Mouse (Mus musculus): Measurements from ENCODE around the gene Hhat. TPM values are rescaled to one million over a fixed set of nuclear protein-coding genes. Genes with fewer than 3 reads are reported as not detected.

Gene Hhat
- polyA plus RNA-seq, 1 experiment = 4.0 TPM

GRCm38 (mm10) chr1:192800338-192800737, 29.3 kb upstream of the Hhat start:
- Histone ChIP-seq H3K27me3 (ENCODE audit: control insufficient read depth, insufficient read depth, low read length) (no peaks in the 10 kb centered on the region), H3K36me3 (ENCODE audit: control insufficient read depth, insufficient read depth, low read length) (no peaks in the 10 kb centered on the region), H3K4me3 (ENCODE audit: control insufficient read depth, low read depth, low read length) (no peak overlapping the region), H3K27ac (ENCODE audit: control insufficient read depth, insufficient read depth, low read depth, low read length) (no peak overlapping the region), H3K4me1 (ENCODE audit: control insufficient read depth, insufficient read depth, low read length) (peaks cover 5% of the 10 kb centered on the region; the same call in 1 of the 2 replicates)
- TF ChIP-seq CTCF (IDR thresholded peaks at IDR 0.05; ENCODE audit: control insufficient read depth, insufficient read depth, insufficient replicate concordance, low read depth, low read length) = no peak
- no peak for TF ChIP-seq POLR2A (IDR thresholded peaks at IDR 0.05; ENCODE audit: control insufficient read depth, low read depth, low read length)

DNA sequence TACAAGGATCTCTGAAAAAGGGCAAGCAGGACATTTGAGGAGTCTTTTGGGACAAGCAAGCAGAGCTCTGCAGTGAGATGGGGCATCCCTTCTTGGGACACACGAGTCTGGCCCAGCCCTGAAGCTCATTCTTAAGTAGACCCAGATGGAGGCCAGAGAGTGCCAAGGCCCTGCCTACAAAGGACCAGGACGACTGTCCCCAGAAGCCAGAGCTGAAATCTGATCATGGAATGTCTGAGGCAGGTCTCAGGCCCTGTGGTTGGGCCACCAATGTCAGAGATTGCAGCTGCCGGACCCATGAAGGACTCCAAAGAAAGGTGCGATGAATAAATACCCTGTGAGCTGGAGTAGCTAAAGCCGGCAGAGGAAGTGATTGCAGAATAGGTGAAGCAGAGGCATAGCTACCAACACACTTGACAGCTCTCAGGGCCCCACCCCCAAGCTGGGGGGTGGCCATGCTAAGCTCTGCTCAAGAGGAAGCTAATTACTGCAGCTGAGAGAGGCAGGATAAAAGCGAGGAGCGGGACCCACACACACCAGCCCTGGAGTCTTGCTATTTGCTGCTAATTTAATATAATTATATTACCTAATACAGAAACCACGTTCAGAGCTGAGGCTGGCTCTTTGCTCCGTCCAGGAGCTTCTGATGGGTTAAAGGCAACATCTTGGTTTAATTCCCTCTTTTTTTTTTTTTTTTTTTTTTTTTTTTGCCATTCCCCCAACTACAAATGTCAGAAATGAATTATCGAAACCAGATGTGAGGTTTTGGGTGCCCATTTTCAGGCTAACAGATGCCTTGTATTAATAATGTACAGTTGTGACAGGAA, 28.4 kb upstream of the Hhat start:
- TF ChIP-seq POLR2A (IDR thresholded peaks at IDR 0.05; ENCODE audit: control insufficient read depth, low read depth, low read length) (no peak), CTCF (IDR thresholded peaks at IDR 0.05; ENCODE audit: control insufficient read depth, insufficient read depth, insufficient replicate concordance, low read depth, low read length) (no peak)
- H3K4me3 ChIP-seq (ENCODE audit: control insufficient read depth, low read depth, low read length) = no peak overlapping the region
- H3K4me1 ChIP-seq (ENCODE audit: control insufficient read depth, insufficient read depth, low read length) = peaks cover 8% of the 10 kb centered on the region
- H3K27ac ChIP-seq (ENCODE audit: control insufficient read depth, insufficient read depth, low read depth, low read length) = no peak overlapping the region
- H3K27me3 ChIP-seq (ENCODE audit: control insufficient read depth, insufficient read depth, low read length) = no peaks in the 10 kb centered on the region
- H3K36me3 ChIP-seq (ENCODE audit: control insufficient read depth, insufficient read depth, low read length) = no peaks in the 10 kb centered on the region

GRCm38 (mm10) chr1:192798212-192799164, 27.5 kb upstream of the Hhat start:
- Histone ChIP-seq H3K4me1 (ENCODE audit: control insufficient read depth, insufficient read depth, low read length) (peaks cover 8% of the 10 kb centered on the region), H3K4me3 (ENCODE audit: control insufficient read depth, low read depth, low read length) (no peak overlapping the region), H3K36me3 (ENCODE audit: control insufficient read depth, insufficient read depth, low read length) (no peaks in the 10 kb centered on the region), H3K27me3 (ENCODE audit: control insufficient read depth, insufficient read depth, low read length) (no peaks in the 10 kb centered on the region), H3K27ac (ENCODE audit: control insufficient read depth, insufficient read depth, low read depth, low read length) (no peak overlapping the region)
- TF ChIP-seq POLR2A (IDR thresholded peaks at IDR 0.05; ENCODE audit: control insufficient read depth, low read depth, low read length) (no peak), CTCF (IDR thresholded peaks at IDR 0.05; ENCODE audit: control insufficient read depth, insufficient read depth, insufficient replicate concordance, low read depth, low read length) (no peak)

GRCm38 (mm10) chr1:192797011-192797274, 25.9 kb upstream of the Hhat start:
- Histone ChIP-seq H3K36me3 (ENCODE audit: control insufficient read depth, insufficient read depth, low read length) (no peaks in the 10 kb centered on the region), H3K4me3 (ENCODE audit: control insufficient read depth, low read depth, low read length) (no peak overlapping the region), H3K4me1 (ENCODE audit: control insufficient read depth, insufficient read depth, low read length) (peaks cover 8% of the 10 kb centered on the region), H3K27me3 (ENCODE audit: control insufficient read depth, insufficient read depth, low read length) (no peaks in the 10 kb centered on the region), H3K27ac (ENCODE audit: control insufficient read depth, insufficient read depth, low read depth, low read length) (no peak overlapping the region)
- TF ChIP-seq POLR2A (IDR thresholded peaks at IDR 0.05; ENCODE audit: control insufficient read depth, low read depth, low read length) = no peak
- no peak for TF ChIP-seq CTCF (IDR thresholded peaks at IDR 0.05; ENCODE audit: control insufficient read depth, insufficient read depth, insufficient replicate concordance, low read depth, low read length)

- H3K27ac ChIP-seq (ENCODE audit: control insufficient read depth, insufficient read depth, low read depth, low read length) = no peak overlapping the region
Measured at GRCm38 (mm10) chr1:192796201-192797010, 25.4 kb upstream of the Hhat start.

DNA sequence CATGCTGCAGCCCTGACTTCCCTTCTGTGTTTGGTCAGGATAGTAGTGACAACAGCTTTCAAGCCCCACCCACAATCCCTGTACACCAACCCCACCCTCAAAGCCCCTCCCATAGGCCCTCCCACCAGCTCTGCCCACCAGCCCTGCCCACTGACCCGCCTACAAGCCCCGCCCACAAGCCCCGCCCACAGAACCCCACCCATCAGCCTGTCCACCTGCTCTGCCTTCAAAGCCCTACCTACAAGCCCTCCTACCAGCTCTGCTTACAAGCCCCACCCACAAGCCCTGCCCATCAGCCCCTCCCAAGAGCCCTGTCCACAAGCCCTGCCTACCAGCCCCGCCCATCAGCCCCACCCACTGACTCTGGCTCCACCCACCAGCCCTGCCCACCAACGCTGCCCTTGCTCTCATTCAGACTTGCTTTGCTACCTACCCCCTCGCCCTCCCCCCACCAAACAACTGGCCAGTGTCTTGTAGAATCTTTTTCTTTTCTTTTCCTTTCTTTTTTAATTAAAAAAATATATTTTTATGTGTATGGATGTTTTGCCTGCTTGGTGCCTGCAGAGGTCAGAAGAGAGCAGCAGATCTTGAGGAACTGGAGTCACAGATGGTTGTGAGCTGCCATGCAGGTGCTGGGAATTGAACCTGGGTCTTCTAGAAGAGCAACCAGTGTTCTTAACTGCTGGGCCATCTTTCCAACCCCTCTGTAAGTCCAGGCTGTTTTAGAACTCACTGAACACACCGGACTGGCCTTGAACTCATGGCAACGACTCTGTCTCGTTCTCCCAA, 24.1 kb upstream of the Hhat start:
- Histone ChIP-seq H3K36me3 (ENCODE audit: control insufficient read depth, insufficient read depth, low read length) (no peaks in the 10 kb centered on the region), H3K4me1 (ENCODE audit: control insufficient read depth, insufficient read depth, low read length) (peaks cover 8% of the 10 kb centered on the region), H3K27ac (ENCODE audit: control insufficient read depth, insufficient read depth, low read depth, low read length) (no peak overlapping the region), H3K27me3 (ENCODE audit: control insufficient read depth, insufficient read depth, low read length) (no peaks in the 10 kb centered on the region), H3K4me3 (ENCODE audit: control insufficient read depth, low read depth, low read length) (no peak overlapping the region)
- TF ChIP-seq POLR2A (IDR thresholded peaks at IDR 0.05; ENCODE audit: control insufficient read depth, low read depth, low read length) = no peak
- no peak for TF ChIP-seq CTCF (IDR thresholded peaks at IDR 0.05; ENCODE audit: control insufficient read depth, insufficient read depth, insufficient replicate concordance, low read depth, low read length)

More at GRCm38 (mm10) chr1:192796201-192797010, 25.4 kb upstream of the Hhat start:
- Histone ChIP-seq H3K36me3 (ENCODE audit: control insufficient read depth, insufficient read depth, low read length) (no peaks in the 10 kb centered on the region), H3K27me3 (ENCODE audit: control insufficient read depth, insufficient read depth, low read length) (no peaks in the 10 kb centered on the region), H3K4me1 (ENCODE audit: control insufficient read depth, insufficient read depth, low read length) (peaks cover 8% of the 10 kb centered on the region), H3K4me3 (ENCODE audit: control insufficient read depth, low read depth, low read length) (no peak overlapping the region)
- TF ChIP-seq POLR2A (IDR thresholded peaks at IDR 0.05; ENCODE audit: control insufficient read depth, low read depth, low read length) = no peak
- no peak for TF ChIP-seq CTCF (IDR thresholded peaks at IDR 0.05; ENCODE audit: control insufficient read depth, insufficient read depth, insufficient replicate concordance, low read depth, low read length)

All from testis, adult 2 months (tissue).